Mouse (Mus musculus) forebrain, embryonic 13.5 days (tissue): ENCODE results near the gene Psmd14. TPM values are rescaled to one million over a fixed set of nuclear protein-coding genes. Genes with fewer than 3 reads are reported as not detected.

Experiments
- ATAC-seq: fragments of 200-750 bp; cut with Nextera tagmentation; 2 replicates; pipeline ENCODE4 v1.8.0; 2017
- H3K27ac ChIP-seq: fragments of 300-500 bp; sonication (generic); 2 replicates; pipeline ENCODE4 v1.5.1; 2015; ENCODE audit warnings: inconsistent platforms, mild to moderate bottlenecking, moderate library complexity
- H3K27me3 ChIP-seq: fragments of 300-500 bp; sonication (generic); 2 replicates; pipeline ENCODE4 v1.6.1; 2015; ENCODE audit warnings: mild to moderate bottlenecking, inconsistent platforms
- H3K36me3 ChIP-seq: fragments of 300-500 bp; sonication (generic); 2 replicates; pipeline ENCODE4 v1.6.1; 2015; ENCODE audit warnings: mild to moderate bottlenecking, inconsistent platforms; ENCODE audit not compliant: poor library complexity, severe bottlenecking
- H3K4me1 ChIP-seq: fragments of 300-500 bp; sonication (generic); 2 replicates; pipeline ENCODE4 v1.6.1; 2015; ENCODE audit warnings: inconsistent platforms
- H3K4me2 ChIP-seq: fragments of 300-500 bp; sonication (generic); 2 replicates; pipeline ENCODE4 v1.6.1; 2015; ENCODE audit warnings: inconsistent platforms, mild to moderate bottlenecking, moderate library complexity
- H3K4me3 ChIP-seq: fragments of 300-500 bp; sonication (generic); 2 replicates; pipeline ENCODE4 v1.5.1; 2015; ENCODE audit warnings: mild to moderate bottlenecking, inconsistent platforms
- H3K9ac ChIP-seq: fragments of 300-500 bp; sonication (generic); 2 replicates; pipeline ENCODE4 v1.6.1; 2015; ENCODE audit warnings: mild to moderate bottlenecking, inconsistent platforms
- H3K9me3 ChIP-seq: fragments of 300-500 bp; sonication (generic); replicated peaks from 2 replicates; pipeline ENCODE4 v1.6.1; 2016; ENCODE audit warnings: inconsistent platforms
- WGBS: fragments of 180-500 bp; shearing (Covaris S2); methylation state at CpG from one replicate; pipeline ENCODE4 v1.1.7; 2015; 5-methylcytosine and 5-hydroxymethylcytosine counted together
- polyA plus RNA-seq: library from polyadenylated mRNA; unstranded; fragments of >200 nt; fragmentation: Nextera tagmentation; extraction: Ambion mirVana; gene quantifications from 2 replicates; pipeline ENCODE4 v1.2.1, GENCODE M21; 2015

Psmd14 gene
- polyA plus RNA-seq, 1 experiment from 2014 or later, result 297 TPM

- H3K36me3 ChIP-seq, result 0 out of 2 replicates have a peak, but pooled peaks cover 3% of the 10 kb centered on the region
- 48% methylated on average over 11 of the region's 11 CpGs for WGBS
- ATAC-seq, result peak; percentile 88
Observed at GRCm38 (mm10) chr2:61732802-61733486, 21.4 kb downstream of the Psmd14 start.

GRCm38 (mm10) chr2:61734175-61734574 is 22.7 kb downstream of the Psmd14 start:
- 95% methylated on average over 1 of the region's 1 CpGs for WGBS
- Histone ChIP-seq H3K4me3 (no peak overlapping the region), H3K4me2 (no peak overlapping the region), H3K9ac (no peak overlapping the region), H3K9me3 (no peaks in the 10 kb centered on the region), H3K36me3 (no peaks in the 10 kb centered on the region), H3K27ac (no peak overlapping the region), H3K27me3 (no peaks in the 10 kb centered on the region), H3K4me1 (peaks cover 10% of the 10 kb centered on the region)
- ATAC-seq, result no peak

More at GRCm38 (mm10) chr2:61732802-61733486, 21.4 kb downstream of the Psmd14 start:
- H3K9me3 ChIP-seq, result no peaks in the 10 kb centered on the region
- H3K9ac ChIP-seq, result no peak overlapping the region
- H3K4me3 ChIP-seq, result no peak overlapping the region
- no peaks in the 10 kb centered on the region for H3K27me3 ChIP-seq
- peaks cover 10% of the 10 kb centered on the region for H3K4me1 ChIP-seq
- H3K27ac ChIP-seq, result peak overlapping the region; percentile 72
- 0 out of 2 replicates have a peak overlapping the region, but pooled peaks have one; percentile 12 for H3K4me2 ChIP-seq

GRCm38 (mm10) chr2:61746051-61746450 is 34.6 kb downstream of the Psmd14 start:
- H3K9ac ChIP-seq, result no peak overlapping the region
- WGBS, result 28% methylated on average over 1 of the region's 1 CpGs
- H3K4me3 ChIP-seq, result no peak overlapping the region
- no peak for ATAC-seq
- no peaks in the 10 kb centered on the region for H3K27me3 ChIP-seq
- H3K36me3 ChIP-seq, result no peaks in the 10 kb centered on the region
- H3K27ac ChIP-seq, result no peak overlapping the region
- no peak overlapping the region for H3K4me2 ChIP-seq
- no peaks in the 10 kb centered on the region for H3K9me3 ChIP-seq
- H3K4me1 ChIP-seq, result peaks cover 8% of the 10 kb centered on the region; the same call in 1 of the 2 replicates

DNA sequence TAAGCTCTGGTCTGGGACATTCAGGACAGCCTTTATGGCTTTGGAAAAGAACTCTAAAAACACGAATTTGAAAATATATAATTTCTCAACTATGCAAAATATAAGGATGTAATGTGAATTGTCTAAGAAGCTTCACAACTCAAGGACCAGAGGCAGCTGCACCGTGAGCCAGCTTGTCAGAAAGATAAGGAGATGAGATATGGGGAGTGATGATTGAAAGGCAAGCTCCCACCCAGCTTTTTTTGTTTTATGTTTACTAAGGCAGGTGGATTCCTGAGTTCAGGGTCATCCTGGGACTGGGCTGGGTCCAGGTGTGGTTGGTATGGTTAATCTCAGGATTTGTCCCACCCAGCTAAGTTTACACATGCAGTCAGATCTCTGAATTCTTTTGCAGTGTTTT is 35.1 kb downstream of the Psmd14 start:
- ATAC-seq, result no peak
- Histone ChIP-seq H3K9me3 (no peaks in the 10 kb centered on the region), H3K9ac (no peak overlapping the region), H3K27ac (no peak overlapping the region), H3K4me2 (no peak overlapping the region), H3K4me1 (peaks cover 12% of the 10 kb centered on the region), H3K4me3 (no peak overlapping the region), H3K27me3 (no peaks in the 10 kb centered on the region), H3K36me3 (no peaks in the 10 kb centered on the region)
- 77% methylated on average over 2 of the region's 2 CpGs for WGBS

- Histone ChIP-seq H3K9me3 (no peaks in the 10 kb centered on the region), H3K9ac (no peak overlapping the region), H3K36me3 (no peaks in the 10 kb centered on the region), H3K4me2 (no peak overlapping the region), H3K27ac (peak overlapping the region; percentile 48; the same call in 1 of the 2 replicates), H3K4me3 (no peak overlapping the region), H3K27me3 (no peaks in the 10 kb centered on the region), H3K4me1 (peaks cover 14% of the 10 kb centered on the region)
- ATAC-seq, result peak; percentile 70; the same call in 1 of the 2 replicates
- WGBS, result 73% methylated on average over 2 of the region's 2 CpGs
Observed at GRCm38 (mm10) chr2:61747411-61747810, 35.9 kb downstream of the Psmd14 start.

DNA sequence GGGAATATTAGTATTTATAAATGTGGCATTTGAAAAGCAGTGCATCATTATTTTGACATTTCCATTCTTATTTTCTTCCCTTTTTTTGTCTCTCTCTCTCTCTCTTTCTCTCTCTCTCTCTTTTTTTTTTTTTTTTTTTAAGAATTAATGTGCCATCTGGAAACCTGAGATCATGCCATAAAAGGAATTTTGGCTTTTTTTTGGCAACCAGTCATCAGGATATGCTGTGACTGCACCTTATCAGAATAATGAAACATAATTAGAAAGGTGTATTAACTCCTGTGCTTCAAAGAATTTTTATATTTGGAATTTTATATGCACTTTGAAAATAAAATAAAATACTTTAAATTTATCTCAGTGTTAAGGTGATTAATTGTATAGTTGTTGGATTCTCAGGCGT is 39.2 kb downstream of the Psmd14 start:
- H3K27me3 ChIP-seq, result no peaks in the 10 kb centered on the region
- H3K4me1 ChIP-seq, result peaks cover 15% of the 10 kb centered on the region
- 62% methylated on average over 1 of the region's 1 CpGs for WGBS
- no peak for ATAC-seq
- H3K36me3 ChIP-seq, result no peaks in the 10 kb centered on the region
- no peaks in the 10 kb centered on the region for H3K9me3 ChIP-seq
- H3K4me2 ChIP-seq, result no peak overlapping the region
- H3K9ac ChIP-seq, result no peak overlapping the region
- H3K4me3 ChIP-seq, result no peak overlapping the region
- no peak overlapping the region for H3K27ac ChIP-seq

- WGBS, result 40% methylated on average over 2 of the region's 2 CpGs
- no peak overlapping the region for H3K27ac ChIP-seq
Observed at GRCm38 (mm10) chr2:61751286-61751685, 39.8 kb downstream of the Psmd14 start.

GRCm38 (mm10) chr2:61752362-61752761 is 40.9 kb downstream of the Psmd14 start:
- Histone ChIP-seq H3K4me3 (no peak overlapping the region), H3K9me3 (no peaks in the 10 kb centered on the region), H3K27ac (no peak overlapping the region), H3K4me1 (peaks cover 11% of the 10 kb centered on the region), H3K36me3 (no peaks in the 10 kb centered on the region), H3K4me2 (no peak overlapping the region), H3K9ac (no peak overlapping the region), H3K27me3 (no peaks in the 10 kb centered on the region)
- no peak for ATAC-seq

More at GRCm38 (mm10) chr2:61751286-61751685, 39.8 kb downstream of the Psmd14 start:
- ATAC-seq, result peak; percentile 80
- H3K4me3 ChIP-seq, result no peak overlapping the region
- H3K4me1 ChIP-seq, result peaks cover 11% of the 10 kb centered on the region
- H3K9me3 ChIP-seq, result no peaks in the 10 kb centered on the region
- H3K36me3 ChIP-seq, result no peaks in the 10 kb centered on the region
- H3K27me3 ChIP-seq, result no peaks in the 10 kb centered on the region
- no peak overlapping the region for H3K9ac ChIP-seq
- no peak overlapping the region for H3K4me2 ChIP-seq

- no peaks in the 10 kb centered on the region for H3K36me3 ChIP-seq
- no peaks in the 10 kb centered on the region for H3K27me3 ChIP-seq
- no peak overlapping the region for H3K9ac ChIP-seq
- no peak overlapping the region for H3K4me2 ChIP-seq
- peaks cover 9% of the 10 kb centered on the region for H3K4me1 ChIP-seq
- no peaks in the 10 kb centered on the region for H3K9me3 ChIP-seq
- H3K27ac ChIP-seq, result no peak overlapping the region
- no peak overlapping the region for H3K4me3 ChIP-seq
- no peak for ATAC-seq
Observed at GRCm38 (mm10) chr2:61754989-61755388, 43.5 kb downstream of the Psmd14 start.

DNA sequence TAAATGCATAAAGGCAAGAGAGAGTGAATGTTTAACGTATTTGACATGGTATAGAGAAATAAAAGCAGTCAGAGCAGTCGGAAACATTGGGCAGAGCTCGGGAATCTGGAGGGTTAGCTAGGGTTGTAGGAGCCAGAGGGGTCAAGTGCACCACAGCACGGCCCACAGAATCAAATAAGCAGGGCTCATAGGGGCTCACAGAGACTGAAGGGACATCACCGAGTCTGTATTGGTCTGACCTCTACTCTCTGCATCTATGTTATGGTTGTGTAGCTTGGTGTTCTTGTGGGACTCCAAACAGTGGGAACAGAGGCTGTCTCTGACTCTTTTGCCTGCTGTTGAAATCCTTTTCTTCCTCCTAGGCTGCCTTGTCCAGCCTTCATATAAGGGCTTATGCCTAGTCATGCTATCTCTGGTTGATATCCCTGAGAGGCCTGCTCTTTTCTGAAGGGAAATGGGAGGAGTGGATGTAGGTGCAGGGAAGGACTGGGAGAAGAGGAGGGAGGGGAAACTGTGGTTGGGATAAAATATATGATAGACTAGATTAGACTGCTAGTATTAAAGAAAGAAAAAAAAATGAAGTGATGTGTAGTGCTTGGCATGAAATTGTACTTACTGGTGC is 47.9 kb downstream of the Psmd14 start:
- Histone ChIP-seq H3K27ac (no peak overlapping the region), H3K4me3 (no peak overlapping the region), H3K27me3 (no peaks in the 10 kb centered on the region), H3K9me3 (no peaks in the 10 kb centered on the region), H3K36me3 (no peaks in the 10 kb centered on the region), H3K4me1 (peaks cover 4% of the 10 kb centered on the region; the same call in 1 of the 2 replicates), H3K4me2 (no peak overlapping the region), H3K9ac (no peak overlapping the region)
- ATAC-seq, result no peak
- WGBS, result 84% methylated on average over 5 of the region's 5 CpGs

- WGBS, result 78% methylated on average over 3 of the region's 3 CpGs
- Histone ChIP-seq H3K4me1 (peaks cover 10% of the 10 kb centered on the region; the same call in 1 of the 2 replicates), H3K27me3 (no peaks in the 10 kb centered on the region), H3K9ac (no peak overlapping the region), H3K4me3 (no peak overlapping the region), H3K36me3 (no peaks in the 10 kb centered on the region), H3K27ac (no peak overlapping the region), H3K9me3 (no peaks in the 10 kb centered on the region), H3K4me2 (no peak overlapping the region)
- no peak for ATAC-seq
Observed at GRCm38 (mm10) chr2:61760044-61760443, 48.5 kb downstream of the Psmd14 start.

DNA sequence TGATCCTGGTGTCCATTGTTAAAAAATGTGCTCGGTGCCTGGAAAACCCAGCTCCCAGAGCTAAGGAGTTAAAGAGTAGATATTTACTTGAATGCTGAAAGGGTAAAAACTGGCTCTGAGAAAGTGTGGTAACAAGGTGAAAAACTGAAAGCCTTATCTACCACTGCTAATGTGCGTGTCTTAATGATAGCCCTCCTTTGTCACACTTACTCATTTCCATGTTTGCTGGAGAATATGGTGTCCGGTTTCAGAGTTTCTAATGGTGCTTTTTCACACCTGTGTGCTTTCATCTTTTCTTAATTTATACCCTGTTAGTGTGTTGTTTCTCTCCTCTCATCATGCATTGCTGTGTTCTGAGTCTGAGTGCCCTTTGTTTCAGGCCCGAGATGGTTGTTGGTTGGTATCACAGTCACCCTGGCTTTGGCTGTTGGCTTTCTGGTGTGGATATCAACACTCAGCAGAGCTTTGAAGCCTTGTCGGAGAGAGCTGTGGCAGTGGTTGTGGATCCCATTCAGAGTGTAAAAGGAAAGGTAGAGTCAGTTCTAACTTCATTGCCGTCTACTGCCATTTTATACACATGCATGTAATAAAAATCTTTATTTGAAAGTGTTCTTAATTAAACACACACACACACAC is 53.1 kb downstream of the Psmd14 start:
- no peaks in the 10 kb centered on the region for H3K27me3 ChIP-seq
- H3K36me3 ChIP-seq, result no peaks in the 10 kb centered on the region
- H3K9ac ChIP-seq, result no peak overlapping the region
- no peaks in the 10 kb centered on the region for H3K9me3 ChIP-seq
- no peak overlapping the region for H3K4me3 ChIP-seq
- peak overlapping the region; percentile 85 for H3K27ac ChIP-seq
- WGBS, result 30% methylated on average over 6 of the region's 6 CpGs
- no peak overlapping the region for H3K4me2 ChIP-seq
- peaks cover 14% of the 10 kb centered on the region for H3K4me1 ChIP-seq
- peak; percentile 44; the same call in 1 of the 2 replicates for ATAC-seq
